Mouse (Mus musculus): Measurements from ENCODE around the gene Zfp777. TPM values are rescaled to one million over a fixed set of nuclear protein-coding genes. Genes with fewer than 3 reads are reported as not detected.

The Zfp777 gene
- polyA plus RNA-seq, 1 experiment from 2014 or later, result 14.8 TPM

Small RNA genes within 50 kb of the gene (microRNA-seq; reads per million reads assigned to microRNA genes)
- gene Gm24563, result not detected

Other genes with a start within 250 kb of the Zfp777 start
- 150 and 163 TPM in 2 replicates for gene Pdia4, start 235.5 kb downstream of the Zfp777 start, polyA plus RNA-seq (2015; fragmentation: Nextera tagmentation; extraction: Ambion mirVana)
- gene Zfp786, start 218.0 kb downstream of the Zfp777 start, polyA plus RNA-seq (2015; fragmentation: Nextera tagmentation; extraction: Ambion mirVana), result 14.7 and 15.3 TPM in 2 replicates
- 18.5 and 18.7 TPM in 2 replicates for gene Zfp398, start 213.2 kb downstream of the Zfp777 start, polyA plus RNA-seq (2015; fragmentation: Nextera tagmentation; extraction: Ambion mirVana)
- 23.9 and 26.2 TPM in 2 replicates for gene Zfp282, start 171.7 kb downstream of the Zfp777 start, polyA plus RNA-seq (2015; fragmentation: Nextera tagmentation; extraction: Ambion mirVana)
- 16.9 TPM in 2 replicates for gene Zfp212, start 128.4 kb downstream of the Zfp777 start, polyA plus RNA-seq (2015; fragmentation: Nextera tagmentation; extraction: Ambion mirVana)
- gene Zfp956, start 95.5 kb downstream of the Zfp777 start, polyA plus RNA-seq (2015; fragmentation: Nextera tagmentation; extraction: Ambion mirVana), result 19.6 and 23.0 TPM in 2 replicates
- 20.8 and 22.6 TPM in 2 replicates for gene Zfp746, start 37.7 kb upstream of the Zfp777 start, polyA plus RNA-seq (2015; fragmentation: Nextera tagmentation; extraction: Ambion mirVana)